Mouse (Mus musculus): ENCODE data around the gene Lsm7.

DNA sequence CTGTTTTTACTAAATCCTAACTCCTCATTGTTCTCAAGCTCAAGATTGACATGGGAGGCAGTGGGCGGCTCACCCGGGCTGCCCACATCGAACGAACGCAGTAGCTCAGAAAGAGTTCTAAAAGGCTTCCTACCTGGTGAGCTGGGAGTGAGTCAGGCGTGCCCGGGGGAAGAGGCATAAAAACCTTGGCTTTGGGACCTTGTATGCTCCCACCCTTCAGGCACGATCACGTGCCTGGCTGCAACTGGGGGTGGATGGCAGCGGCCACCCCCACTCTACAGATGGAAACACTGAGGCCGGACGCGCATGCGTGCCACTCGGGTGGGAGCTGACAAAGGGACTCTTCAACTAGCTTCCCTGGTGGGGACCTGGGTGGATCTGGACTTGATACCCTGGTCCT lies 12.7 kb downstream of the Lsm7 start:
- TF ChIP-seq CTCF (IDR thresholded peaks at IDR 0.05; ENCODE audit: borderline replicate concordance, control insufficient read depth, extremely low read depth, insufficient read depth, low read length, poor library complexity) (no peak), POLR2A (IDR thresholded peaks at IDR 0.05; ENCODE audit: control insufficient read depth, extremely low read depth, insufficient read depth, low read length, poor library complexity) (no peak)
